Mouse (Mus musculus) embryonic facial prominence, embryonic 14.5 days (tissue): Measurements from ENCODE around the gene Prlr. TPM values are rescaled to one million over a fixed set of nuclear protein-coding genes. Genes with fewer than 3 reads are reported as not detected.

ENCODE experiments used
- ATAC-seq: fragments of 200-750 bp; cut with Nextera tagmentation; 2 replicates; pipeline ENCODE4 v1.8.0; 2017; ENCODE audit warnings: low read depth, moderate number of reproducible peaks, moderate TSS enrichment
- DNase-seq: peaks from one replicate; pipeline ENCODE4 v3.0.0-alpha.2; 2015; ENCODE audit warnings: low spot score
- H3K27ac ChIP-seq: fragments of 300-500 bp; sonication (generic); replicated peaks from 2 replicates; pipeline ENCODE4 v1.5.1; 2014; ENCODE audit warnings: low read depth, mild to moderate bottlenecking, low read length, moderate library complexity
- H3K27me3 ChIP-seq: fragments of 300-500 bp; sonication (generic); replicated peaks from 2 replicates; pipeline ENCODE4 v1.6.1; 2014; ENCODE audit warnings: low read length; ENCODE audit not compliant: control insufficient read depth, insufficient read depth
- H3K36me3 ChIP-seq: fragments of 300-500 bp; sonication (generic); 2 replicates; pipeline ENCODE4 v1.6.1; 2014; ENCODE audit warnings: low read length, mixed read lengths; ENCODE audit not compliant: control insufficient read depth, insufficient read depth
- H3K4me1 ChIP-seq: fragments of 300-500 bp; sonication (generic); 2 replicates; pipeline ENCODE4 v1.6.1; 2014; ENCODE audit warnings: antibody characterized with exemption, low read length; ENCODE audit not compliant: control insufficient read depth, insufficient read depth
- H3K4me2 ChIP-seq: fragments of 300-500 bp; sonication (generic); 2 replicates; pipeline ENCODE4 v1.6.1; 2014; ENCODE audit warnings: low read depth, mild to moderate bottlenecking, low read length, moderate library complexity, mixed read lengths
- H3K4me3 ChIP-seq: fragments of 300-500 bp; sonication (generic); 2 replicates; pipeline ENCODE4 v1.5.1; 2014; ENCODE audit warnings: low read depth, mild to moderate bottlenecking, low read length
- H3K9ac ChIP-seq: fragments of 300-500 bp; sonication (generic); 2 replicates; pipeline ENCODE4 v1.6.1; 2014; ENCODE audit warnings: low read depth, mild to moderate bottlenecking, low read length, moderate library complexity, mixed read lengths
- H3K9me3 ChIP-seq: fragments of 300-500 bp; sonication (generic); 2 replicates; pipeline ENCODE4 v1.6.1; 2016; ENCODE audit warnings: low read length; ENCODE audit not compliant: control insufficient read depth
- WGBS: fragments of 180-500 bp; shearing (Covaris S2); extraction: QIAGEN DNeasy Blood & Tissue Kit; methylation state at CpG from one replicate; pipeline ENCODE4 v1.1.7; 2014; 5-methylcytosine and 5-hydroxymethylcytosine counted together
- polyA plus RNA-seq: library from polyadenylated mRNA; unstranded; fragments of >200 nt; fragmentation: Nextera tagmentation; extraction: Ambion mirVana; gene quantifications from 2 replicates; pipeline ENCODE4 v1.2.1, GENCODE M21; 2014

The Prlr gene
- polyA plus RNA-seq, 1 experiment from 2014 or later = 1.7 TPM

DNA sequence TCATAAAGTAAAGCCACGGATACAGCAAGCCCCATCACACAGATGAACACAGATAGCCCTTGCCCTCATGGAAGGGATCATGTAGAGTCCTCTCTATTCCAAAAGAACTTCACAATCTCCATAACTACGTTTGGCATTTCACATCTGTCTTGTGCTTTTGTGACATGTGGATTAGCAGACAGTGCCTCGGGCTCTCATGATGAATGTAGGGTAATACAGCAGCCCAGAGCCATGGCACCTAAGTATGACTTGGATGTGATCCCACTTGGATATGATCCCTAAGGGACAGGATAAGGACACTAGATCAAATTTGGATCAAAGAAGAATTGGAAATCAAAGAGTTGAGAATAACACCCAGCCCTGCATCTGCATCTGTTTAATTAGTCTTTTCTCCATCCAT lies 90.2 kb downstream of the Prlr start:
- Histone ChIP-seq H3K27me3 (no peaks in the 10 kb centered on the region), H3K4me2 (no peak overlapping the region), H3K4me1 (no peaks in the 10 kb centered on the region), H3K9ac (no peak overlapping the region), H3K9me3 (no peaks in the 10 kb centered on the region), H3K27ac (no peak overlapping the region), H3K4me3 (no peak overlapping the region), H3K36me3 (no peaks in the 10 kb centered on the region)
- no peak for DNase-seq
- 50% methylated on average over 3 of the region's 3 CpGs for WGBS
- ATAC-seq = no peak

GRCm38 (mm10) chr15:10276386-10276785 lies 99.3 kb downstream of the Prlr start:
- Histone ChIP-seq H3K4me3 (no peak overlapping the region), H3K4me1 (no peaks in the 10 kb centered on the region), H3K36me3 (no peaks in the 10 kb centered on the region), H3K9ac (no peak overlapping the region), H3K27ac (no peak overlapping the region), H3K27me3 (no peaks in the 10 kb centered on the region), H3K4me2 (no peak overlapping the region), H3K9me3 (no peaks in the 10 kb centered on the region)
- no peak for DNase-seq
- ATAC-seq = no peak

DNA sequence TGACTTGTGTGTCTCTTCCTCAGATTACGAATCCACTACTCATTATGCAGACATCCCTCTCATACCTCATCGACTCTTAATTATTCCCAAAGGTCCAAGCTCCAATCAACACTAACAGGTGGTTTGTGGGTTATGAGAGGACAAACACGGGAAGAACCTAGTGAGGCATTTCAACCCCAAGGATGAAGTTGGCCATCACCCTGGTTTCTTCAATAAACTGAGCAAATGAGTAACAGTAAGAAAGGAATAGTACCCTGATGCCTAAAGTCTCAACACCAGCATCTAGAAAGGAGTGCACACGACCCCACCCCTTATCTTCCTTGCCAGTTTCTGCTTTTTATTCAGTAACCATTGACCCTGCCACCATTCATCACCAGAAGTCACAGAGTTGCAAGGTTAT lies 100.4 kb downstream of the Prlr start:
- ATAC-seq (no peak), DNase-seq (no peak)
- Histone ChIP-seq H3K4me3 (no peak overlapping the region), H3K9me3 (no peaks in the 10 kb centered on the region), H3K4me1 (no peaks in the 10 kb centered on the region), H3K27me3 (no peaks in the 10 kb centered on the region), H3K4me2 (no peak overlapping the region), H3K27ac (no peak overlapping the region), H3K36me3 (no peaks in the 10 kb centered on the region), H3K9ac (no peak overlapping the region)
- WGBS = 75% methylated on average over 4 of the region's 4 CpGs

GRCm38 (mm10) chr15:10281546-10281945 lies 104.5 kb downstream of the Prlr start:
- no peak overlapping the region for H3K4me3 ChIP-seq
- H3K4me1 ChIP-seq = no peaks in the 10 kb centered on the region
- 88% methylated on average over 5 of the region's 5 CpGs for WGBS
- no peak overlapping the region for H3K27ac ChIP-seq
- H3K36me3 ChIP-seq = no peaks in the 10 kb centered on the region
- H3K27me3 ChIP-seq = no peaks in the 10 kb centered on the region
- no peaks in the 10 kb centered on the region for H3K9me3 ChIP-seq
- no peak overlapping the region for H3K4me2 ChIP-seq
- H3K9ac ChIP-seq = no peak overlapping the region
- ATAC-seq = no peak
- DNase-seq = no peak

GRCm38 (mm10) chr15:10283661-10284060 lies 106.6 kb downstream of the Prlr start:
- H3K4me3 ChIP-seq = no peak overlapping the region
- H3K27ac ChIP-seq = no peak overlapping the region
- no peaks in the 10 kb centered on the region for H3K4me1 ChIP-seq
- no peaks in the 10 kb centered on the region for H3K27me3 ChIP-seq
- H3K36me3 ChIP-seq = no peaks in the 10 kb centered on the region
- no peak overlapping the region for H3K9ac ChIP-seq
- no peaks in the 10 kb centered on the region for H3K9me3 ChIP-seq
- ATAC-seq = no peak
- no peak overlapping the region for H3K4me2 ChIP-seq
- DNase-seq = no peak

GRCm38 (mm10) chr15:10296570-10296969 lies 119.5 kb downstream of the Prlr start:
- H3K27me3 ChIP-seq = no peaks in the 10 kb centered on the region
- WGBS = 100% methylated on average over 1 of the region's 1 CpGs
- ATAC-seq (no peak), DNase-seq (no peak)
- H3K27ac ChIP-seq = no peak overlapping the region
- H3K4me3 ChIP-seq = no peak overlapping the region
- no peaks in the 10 kb centered on the region for H3K36me3 ChIP-seq
- H3K9ac ChIP-seq = no peak overlapping the region
- H3K9me3 ChIP-seq = no peaks in the 10 kb centered on the region
- H3K4me1 ChIP-seq = no peaks in the 10 kb centered on the region
- H3K4me2 ChIP-seq = no peak overlapping the region

DNA sequence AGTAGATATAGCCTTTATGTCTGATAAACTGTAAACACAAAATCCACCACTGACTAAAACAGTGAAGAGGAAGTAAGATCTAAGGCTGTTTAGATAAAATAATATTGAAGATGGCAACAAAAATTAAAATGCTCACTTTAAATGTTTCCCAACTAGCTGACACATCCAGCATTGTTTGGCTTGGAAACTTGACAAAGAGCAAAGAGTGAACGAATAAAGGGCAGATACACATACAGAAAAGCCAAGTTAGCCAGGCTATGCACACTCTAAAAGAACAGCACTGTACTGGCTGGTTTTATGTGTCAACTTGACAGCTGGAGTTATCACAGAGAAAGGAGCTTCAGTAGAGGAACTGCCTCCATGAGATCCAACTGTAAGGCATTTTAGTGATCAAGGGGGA lies 121.0 kb downstream of the Prlr start:
- Histone ChIP-seq H3K36me3 (no peaks in the 10 kb centered on the region), H3K9ac (no peak overlapping the region), H3K27ac (no peak overlapping the region), H3K27me3 (no peaks in the 10 kb centered on the region), H3K4me1 (no peaks in the 10 kb centered on the region), H3K4me3 (no peak overlapping the region), H3K9me3 (no peaks in the 10 kb centered on the region), H3K4me2 (no peak overlapping the region)
- ATAC-seq (no peak), DNase-seq (no peak)
- 79% methylated on average over 1 of the region's 1 CpGs for WGBS

- no peak overlapping the region for H3K4me3 ChIP-seq
- H3K9me3 ChIP-seq = no peaks in the 10 kb centered on the region
- H3K36me3 ChIP-seq = no peaks in the 10 kb centered on the region
- no peak overlapping the region for H3K9ac ChIP-seq
- no peaks in the 10 kb centered on the region for H3K27me3 ChIP-seq
- WGBS = 83% methylated on average over 3 of the region's 3 CpGs
- ATAC-seq = no peak
- no peak overlapping the region for H3K4me2 ChIP-seq
- H3K4me1 ChIP-seq = no peaks in the 10 kb centered on the region
- H3K27ac ChIP-seq = no peak overlapping the region
- no peak for DNase-seq
Measured at GRCm38 (mm10) chr15:10299467-10299866, 122.4 kb downstream of the Prlr start.

DNA sequence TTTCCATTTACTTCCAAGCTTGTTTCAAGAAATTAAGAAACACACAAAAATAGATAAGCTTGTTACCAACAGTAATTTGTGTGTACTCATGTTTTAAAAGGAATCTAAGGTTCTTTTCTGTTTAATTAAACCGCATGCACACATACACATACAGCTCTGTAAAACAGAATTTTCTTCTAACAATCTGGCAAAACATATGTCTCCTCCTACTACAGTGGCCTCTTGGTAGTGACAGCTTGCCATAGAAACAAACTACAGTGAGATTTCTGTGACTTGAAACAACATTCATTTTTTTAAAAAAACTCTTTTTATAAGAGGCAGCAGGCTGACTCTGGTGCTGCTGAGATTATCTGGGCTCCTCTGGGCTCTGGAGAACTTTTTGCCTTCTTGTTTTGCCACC lies 129.4 kb downstream of the Prlr start:
- Histone ChIP-seq H3K9me3 (no peaks in the 10 kb centered on the region), H3K4me3 (no peak overlapping the region), H3K9ac (no peak overlapping the region), H3K4me2 (no peak overlapping the region), H3K36me3 (no peaks in the 10 kb centered on the region), H3K4me1 (no peaks in the 10 kb centered on the region), H3K27me3 (no peaks in the 10 kb centered on the region), H3K27ac (no peak overlapping the region)
- WGBS = 88% methylated on average over 1 of the region's 1 CpGs
- DNase-seq (no peak), ATAC-seq (no peak)
